Mouse (Mus musculus) heart, embryonic 14.5 days (tissue): ENCODE results near the gene Ptbp3. TPM values are rescaled to one million over a fixed set of nuclear protein-coding genes. Genes with fewer than 3 reads are reported as not detected.
"Not testable (repeated sequence)": the region's sequence is repeated elsewhere in the genome, so short reads cannot be mapped to it uniquely, and the experiment has no call there.

Experiments
- ATAC-seq: fragments of 200-750 bp; cut with Nextera tagmentation; 2 replicates; pipeline ENCODE4 v1.8.0; 2017; ENCODE audit warnings: low read depth, moderate TSS enrichment; ENCODE audit not compliant: insufficient number of reproducible peaks, insufficient read depth, low FRiP score
- H3K27ac ChIP-seq, 2 experiments: fragments of 200-500 bp in 1 of 2; fragments of 300-500 bp in 1 of 2; sonication (generic) in 1 of 2; replicated peaks in 1 of 2; 2 replicates each; pipeline ENCODE4 v1.5.1; 2012 to 2014; ENCODE audit warnings: low read depth in 2 of 2, low read length in 2 of 2, control low read depth in 1 of 2, mild to moderate bottlenecking in 1 of 2, mixed read lengths in 1 of 2; ENCODE audit not compliant: control insufficient read depth in 1 of 2, insufficient read depth in 1 of 2
- H3K27me3 ChIP-seq: fragments of 300-500 bp; sonication (generic); 2 replicates; pipeline ENCODE4 v1.6.1; 2014; ENCODE audit warnings: mild to moderate bottlenecking, low read length, control low read depth; ENCODE audit not compliant: control insufficient read depth, insufficient read depth
- H3K36me3 ChIP-seq: fragments of 300-500 bp; sonication (generic); 2 replicates; pipeline ENCODE4 v1.6.1; 2014; ENCODE audit warnings: mild to moderate bottlenecking, control low read depth, low read length, mixed read lengths; ENCODE audit not compliant: control insufficient read depth, insufficient read depth
- H3K4me1 ChIP-seq, 2 experiments: fragments of 200-500 bp in 1 of 2; fragments of 300-500 bp in 1 of 2; sonication (generic) in 1 of 2; 2 replicates each; pipeline ENCODE4 v1.6.1; 2012 to 2014; ENCODE audit warnings: low read length in 2 of 2, control low read depth in 1 of 2, mixed read lengths in 1 of 2; ENCODE audit not compliant: control insufficient read depth in 2 of 2, insufficient read depth in 2 of 2
- H3K4me2 ChIP-seq: fragments of 300-500 bp; sonication (generic); 2 replicates; pipeline ENCODE4 v1.6.1; 2014; ENCODE audit warnings: mild to moderate bottlenecking, low read length
- H3K4me3 ChIP-seq, 2 experiments: fragments of 200-500 bp in 1 of 2; fragments of 300-500 bp in 1 of 2; sonication (generic) in 1 of 2; 2 replicates each; pipeline ENCODE4 v1.5.1; 2012 to 2014; ENCODE audit warnings: low read length in 2 of 2, mild to moderate bottlenecking in 2 of 2, control low read depth in 1 of 2, low read depth in 1 of 2, moderate library complexity in 1 of 2; ENCODE audit not compliant: control insufficient read depth in 1 of 2, insufficient read depth in 1 of 2
- H3K9ac ChIP-seq: fragments of 300-500 bp; sonication (generic); 2 replicates; pipeline ENCODE4 v1.6.1; 2014; ENCODE audit warnings: mild to moderate bottlenecking, low read length
- H3K9me3 ChIP-seq: fragments of 300-500 bp; sonication (generic); 2 replicates; pipeline ENCODE4 v1.6.1; 2016; ENCODE audit warnings: low read length, control low read depth; ENCODE audit not compliant: control insufficient read depth
- WGBS: fragments of 180-500 bp; shearing (Covaris S2); extraction: QIAGEN DNeasy Blood & Tissue Kit; methylation state at CpG from one replicate; pipeline ENCODE4 v1.1.7; 2014; 5-methylcytosine and 5-hydroxymethylcytosine counted together
- polyA plus RNA-seq: library from polyadenylated mRNA; unstranded; fragments of >200 nt; fragmentation: Nextera tagmentation; extraction: Ambion mirVana; gene quantifications from 2 replicates; pipeline ENCODE4 v1.2.1, GENCODE M21; 2014

The Ptbp3 gene
- polyA plus RNA-seq, 1 experiment from 2014 or later, result 37.7 TPM

DNA sequence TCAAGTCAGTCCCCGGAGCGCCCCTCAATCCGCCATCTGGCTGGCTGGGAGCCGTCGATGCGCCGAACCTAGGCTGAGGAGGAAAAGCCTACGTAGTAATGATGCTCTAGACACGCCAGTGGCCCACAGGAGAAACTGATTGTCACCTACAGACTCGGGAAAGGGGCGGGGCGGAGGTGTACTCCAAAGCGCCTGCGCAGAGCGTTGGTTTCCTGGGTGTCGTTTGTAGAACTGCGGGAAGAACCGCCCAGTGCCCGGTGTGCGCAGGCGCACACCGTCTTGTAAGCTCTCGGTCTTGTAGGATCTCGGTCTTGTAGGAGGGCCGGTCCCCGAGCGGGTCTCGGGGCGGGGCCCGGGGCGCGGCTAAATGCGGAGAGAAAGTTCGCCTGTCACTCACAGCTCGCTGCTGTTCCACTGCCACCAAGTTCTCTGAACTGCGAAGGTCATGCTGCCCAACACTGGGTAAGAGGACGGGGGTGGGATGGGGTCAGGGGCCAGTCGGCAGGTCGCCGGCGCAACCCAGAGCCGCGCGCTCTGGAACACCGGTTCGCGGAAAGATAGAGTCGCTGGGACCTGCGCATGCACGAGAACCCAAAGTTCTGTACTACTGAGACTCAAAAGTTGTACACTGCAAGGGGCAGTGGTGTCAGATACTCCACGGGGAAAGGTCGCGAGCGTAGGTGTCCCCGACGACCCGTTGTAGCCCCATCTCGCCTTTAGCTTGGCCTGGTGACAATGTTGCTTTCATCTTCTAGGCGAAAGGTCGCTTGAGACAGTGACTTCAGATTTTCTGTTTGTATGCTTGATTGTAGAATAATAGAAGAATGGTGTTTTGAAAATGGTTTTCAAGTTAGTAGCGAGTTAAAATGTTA lies 32.4 kb upstream of the Ptbp3 start, which contains the start of gene Hsdl2:
Hsdl2 (plus strand) TSS at position 250 of the 872 bp plus-strand sequence.
- Histone ChIP-seq H3K4me1 (peaks cover 0 to 8% of the 10 kb centered on the region in 2 experiments; a peak in 2 of 4 replicates), H3K4me2 (peak within 1 kb of the TSS; percentile 69), H3K27me3 (no peaks in the 10 kb centered on the region), H3K9ac (peak within 1 kb of the TSS; percentile 81), H3K9me3 (no peaks in the 10 kb centered on the region), H3K27ac (peak within 1 kb of the TSS; percentile 91 to 95), H3K36me3 (no peaks in the 10 kb centered on the region), H3K4me3 (peak within 1 kb of the TSS; percentile 66 to 82)
- WGBS, result 1% methylated on average over 61 of the region's 61 CpGs
- peak; percentile 92 for ATAC-seq

DNA sequence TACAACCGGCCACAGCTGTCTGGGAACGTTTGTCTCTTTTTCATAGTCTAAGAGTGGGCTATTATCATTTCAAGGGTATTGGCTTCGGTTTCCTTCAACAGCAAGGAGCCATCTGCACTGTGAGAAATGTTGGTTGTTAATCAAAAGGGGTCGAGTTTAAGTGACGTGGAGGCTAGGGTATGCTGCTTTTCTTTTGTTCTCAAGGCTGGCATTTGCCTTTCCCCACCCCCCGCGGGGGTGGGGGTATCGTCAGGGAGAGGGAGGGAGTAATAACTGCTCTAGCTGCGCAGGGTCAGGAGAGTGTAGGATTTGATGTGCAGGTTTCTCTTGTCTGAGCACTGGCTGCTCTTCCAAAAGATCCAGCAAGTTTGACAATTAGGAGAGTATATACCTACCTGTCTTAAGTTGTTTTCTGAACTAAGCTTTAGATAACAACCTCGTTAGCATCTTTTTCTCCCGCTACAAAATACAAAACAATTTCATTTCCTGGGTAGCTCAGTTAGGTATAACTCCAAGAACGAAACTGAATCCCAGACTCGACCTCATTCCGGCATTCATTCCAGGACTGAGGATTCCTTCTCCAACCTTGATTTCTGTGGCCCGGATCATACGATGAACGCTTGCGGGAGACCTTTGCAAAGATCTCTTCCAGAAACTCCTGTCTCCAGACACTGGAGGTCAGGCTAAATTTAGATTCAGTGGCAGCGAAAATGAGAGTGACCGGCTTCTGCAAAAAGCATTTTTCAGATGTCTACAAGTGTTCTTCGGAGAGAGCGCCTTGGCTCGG lies 31.5 kb upstream of the Ptbp3 start:
- no peaks in the 10 kb centered on the region for H3K9me3 ChIP-seq
- peak overlapping the region; percentile 81 for H3K9ac ChIP-seq
- H3K4me3 ChIP-seq, result peak overlapping the region; percentile 66 to 82
- under 1% methylated on average over 23 of the region's 23 CpGs for WGBS
- peak overlapping the region; percentile 69 for H3K4me2 ChIP-seq
- 0 out of 2 replicates have a peak, but pooled peaks have one; percentile 22 for ATAC-seq
- peak overlapping the region; percentile 91 to 95 for H3K27ac ChIP-seq
- H3K36me3 ChIP-seq, result no peaks in the 10 kb centered on the region
- H3K4me1 ChIP-seq, result peaks cover 0 to 8% of the 10 kb centered on the region in 2 experiments; a peak in 2 of 4 replicates
- H3K27me3 ChIP-seq, result no peaks in the 10 kb centered on the region

- no peak for ATAC-seq
- Histone ChIP-seq H3K4me1 (peaks cover 0 to 4% of the 10 kb centered on the region in 2 experiments; a peak in 2 of 4 replicates), H3K27ac (no peak overlapping the region), H3K9ac (no peak overlapping the region), H3K9me3 (no peaks in the 10 kb centered on the region), H3K27me3 (no peaks in the 10 kb centered on the region), H3K4me3 (no peak overlapping the region), H3K4me2 (no peak overlapping the region), H3K36me3 (no peaks in the 10 kb centered on the region)
- 78% methylated on average over 11 of the region's 11 CpGs for WGBS
Observed at GRCm38 (mm10) chr4:59575184-59575958, 26.2 kb upstream of the Ptbp3 start.

- no peaks in the 10 kb centered on the region for H3K4me1 ChIP-seq
- H3K9me3 ChIP-seq, result no peaks in the 10 kb centered on the region
- H3K27ac ChIP-seq, result no peak overlapping the region
- no peaks in the 10 kb centered on the region for H3K36me3 ChIP-seq
- no peak overlapping the region for H3K4me3 ChIP-seq
- no peak overlapping the region for H3K9ac ChIP-seq
- H3K27me3 ChIP-seq, result no peaks in the 10 kb centered on the region
- no peak for ATAC-seq
- H3K4me2 ChIP-seq, result no peak overlapping the region
- WGBS, result 81% methylated on average over 11 of the region's 11 CpGs
Observed at GRCm38 (mm10) chr4:59572521-59573118, 23.5 kb upstream of the Ptbp3 start.

GRCm38 (mm10) chr4:59570519-59570918 lies 21.4 kb upstream of the Ptbp3 start:
- not testable (repeated sequence) for H3K4me2 ChIP-seq, H3K27me3 ChIP-seq, ATAC-seq, H3K9ac ChIP-seq, H3K4me3 ChIP-seq, H3K36me3 ChIP-seq, H3K9me3 ChIP-seq, H3K27ac ChIP-seq, H3K4me1 ChIP-seq
- 91% methylated on average over 7 of the region's 8 CpGs for WGBS

- no peaks in the 10 kb centered on the region for H3K36me3 ChIP-seq
- H3K9ac ChIP-seq, result peak overlapping the region; percentile 28; the same call in 1 of the 2 replicates
- no peak overlapping the region for H3K4me3 ChIP-seq
- H3K27me3 ChIP-seq, result no peaks in the 10 kb centered on the region
- no peak overlapping the region for H3K27ac ChIP-seq
- H3K9me3 ChIP-seq, result peaks cover 5% of the 10 kb centered on the region; the same call in 1 of the 2 replicates
- ATAC-seq, result no peak
- H3K4me2 ChIP-seq, result peak overlapping the region; percentile 36; the same call in 1 of the 2 replicates
- WGBS, result 6% methylated on average over 7 of the region's 7 CpGs
- no peaks in the 10 kb centered on the region for H3K4me1 ChIP-seq
Observed at GRCm38 (mm10) chr4:59569538-59569937, 20.4 kb upstream of the Ptbp3 start.
